Mouse (Mus musculus): ENCODE data around the gene Rabgef1. TPM values are rescaled to one million over a fixed set of nuclear protein-coding genes. Genes with fewer than 3 reads are reported as not detected.

The Rabgef1 gene
- polyA plus RNA-seq, 1 experiment: 4.7 TPM

- no peak for TF ChIP-seq GATA1 (IDR thresholded peaks at IDR 0.05; ENCODE audit: low read length)
- TF ChIP-seq TAL1 (IDR thresholded peaks at IDR 0.05; ENCODE audit: low read length): no peak
- H3K27me3 ChIP-seq (ENCODE audit: control insufficient read depth): no peaks in the 10 kb centered on the region
- peaks cover 12% of the 10 kb centered on the region for H3K36me3 ChIP-seq (ENCODE audit: control insufficient read depth)
- no peaks in the 10 kb centered on the region for H3K9me3 ChIP-seq (ENCODE audit: control insufficient read depth, low read length)
- H3K4me3 ChIP-seq (replicated peaks): peak overlapping the region; percentile 74
- H3K4me1 ChIP-seq (ENCODE audit: control insufficient read depth): peaks cover 54% of the 10 kb centered on the region
These were observed 28.5 kb upstream of the Rabgef1 start for GRCm38 (mm10) chr5:130143101-130143500.

- H3K4me3 ChIP-seq (replicated peaks): peak overlapping the region; percentile 74
- H3K27me3 ChIP-seq (ENCODE audit: control insufficient read depth): no peaks in the 10 kb centered on the region
- TF ChIP-seq GATA1 (IDR thresholded peaks at IDR 0.05; ENCODE audit: low read length) (no peak), TAL1 (IDR thresholded peaks at IDR 0.05; ENCODE audit: low read length) (no peak)
- H3K36me3 ChIP-seq (ENCODE audit: control insufficient read depth): peaks cover 21% of the 10 kb centered on the region
- peaks cover 54% of the 10 kb centered on the region for H3K4me1 ChIP-seq (ENCODE audit: control insufficient read depth)
- no peaks in the 10 kb centered on the region for H3K9me3 ChIP-seq (ENCODE audit: control insufficient read depth, low read length)
These were observed 27.6 kb upstream of the Rabgef1 start for GRCm38 (mm10) chr5:130143977-130144333.

GRCm38 (mm10) chr5:130144334-130145312, 27.0 kb upstream of the Rabgef1 start, which contains the start of gene Kctd7:
Gene Kctd7 (plus strand): TSS chr5:130144861.
- Histone ChIP-seq H3K36me3 (ENCODE audit: control insufficient read depth) (peaks cover 27% of the 10 kb centered on the region), H3K27me3 (ENCODE audit: control insufficient read depth) (no peaks in the 10 kb centered on the region), H3K9me3 (ENCODE audit: control insufficient read depth, low read length) (no peaks in the 10 kb centered on the region), H3K4me1 (ENCODE audit: control insufficient read depth) (peaks cover 51% of the 10 kb centered on the region), H3K4me3 (replicated peaks) (peak within 1 kb of the TSS; percentile 74)
- TF ChIP-seq TAL1 (IDR thresholded peaks at IDR 0.05; ENCODE audit: low read length) (peak; percentile 82), GATA1 (IDR thresholded peaks at IDR 0.05; ENCODE audit: low read length) (peak; percentile 82)

GRCm38 (mm10) chr5:130145961-130146360, 25.6 kb upstream of the Rabgef1 start:
- H3K36me3 ChIP-seq (ENCODE audit: control insufficient read depth): peaks cover 41% of the 10 kb centered on the region
- H3K4me3 ChIP-seq (replicated peaks): peak overlapping the region; percentile 74
- peaks cover 51% of the 10 kb centered on the region for H3K4me1 ChIP-seq (ENCODE audit: control insufficient read depth)
- no peaks in the 10 kb centered on the region for H3K27me3 ChIP-seq (ENCODE audit: control insufficient read depth)
- H3K9me3 ChIP-seq (ENCODE audit: control insufficient read depth, low read length): no peaks in the 10 kb centered on the region
- TF ChIP-seq TAL1 (IDR thresholded peaks at IDR 0.05; ENCODE audit: low read length) (no peak), GATA1 (IDR thresholded peaks at IDR 0.05; ENCODE audit: low read length) (no peak)

- H3K4me3 ChIP-seq (replicated peaks): no peak overlapping the region
- peaks cover 76% of the 10 kb centered on the region for H3K36me3 ChIP-seq (ENCODE audit: control insufficient read depth)
- H3K27me3 ChIP-seq (ENCODE audit: control insufficient read depth): no peaks in the 10 kb centered on the region
- peaks cover 30% of the 10 kb centered on the region for H3K4me1 ChIP-seq (ENCODE audit: control insufficient read depth)
- TF ChIP-seq GATA1 (IDR thresholded peaks at IDR 0.05; ENCODE audit: low read length): no peak
- no peak for TF ChIP-seq TAL1 (IDR thresholded peaks at IDR 0.05; ENCODE audit: low read length)
- no peaks in the 10 kb centered on the region for H3K9me3 ChIP-seq (ENCODE audit: control insufficient read depth, low read length)
These were observed 21.8 kb upstream of the Rabgef1 start for GRCm38 (mm10) chr5:130149726-130150310.

- no peak overlapping the region for H3K4me3 ChIP-seq (replicated peaks)
- no peaks in the 10 kb centered on the region for H3K4me1 ChIP-seq (ENCODE audit: control insufficient read depth)
- H3K27me3 ChIP-seq (ENCODE audit: control insufficient read depth): no peaks in the 10 kb centered on the region
- H3K36me3 ChIP-seq (ENCODE audit: control insufficient read depth): peaks cover 62% of the 10 kb centered on the region
- no peak for TF ChIP-seq GATA1 (IDR thresholded peaks at IDR 0.05; ENCODE audit: low read length)
- TF ChIP-seq TAL1 (IDR thresholded peaks at IDR 0.05; ENCODE audit: low read length): no peak
- no peaks in the 10 kb centered on the region for H3K9me3 ChIP-seq (ENCODE audit: control insufficient read depth, low read length)
These were observed 17.3 kb upstream of the Rabgef1 start for GRCm38 (mm10) chr5:130154286-130154685.

- TF ChIP-seq GATA1 (IDR thresholded peaks at IDR 0.05; ENCODE audit: low read length) (no peak), TAL1 (IDR thresholded peaks at IDR 0.05; ENCODE audit: low read length) (no peak)
- Histone ChIP-seq H3K27me3 (ENCODE audit: control insufficient read depth) (no peaks in the 10 kb centered on the region), H3K36me3 (ENCODE audit: control insufficient read depth) (peaks cover 21% of the 10 kb centered on the region), H3K9me3 (ENCODE audit: control insufficient read depth, low read length) (no peaks in the 10 kb centered on the region), H3K4me1 (ENCODE audit: control insufficient read depth) (peaks cover 15% of the 10 kb centered on the region), H3K4me3 (replicated peaks) (no peak overlapping the region)
These were observed 13.1 kb upstream of the Rabgef1 start for GRCm38 (mm10) chr5:130158545-130158944.

GRCm38 (mm10) chr5:130159761-130160201, 11.8 kb upstream of the Rabgef1 start:
- Histone ChIP-seq H3K4me1 (ENCODE audit: control insufficient read depth) (peaks cover 28% of the 10 kb centered on the region), H3K4me3 (replicated peaks) (no peak overlapping the region), H3K27me3 (ENCODE audit: control insufficient read depth) (no peaks in the 10 kb centered on the region), H3K36me3 (ENCODE audit: control insufficient read depth) (peaks cover 11% of the 10 kb centered on the region), H3K9me3 (ENCODE audit: control insufficient read depth, low read length) (no peaks in the 10 kb centered on the region)
- no peak for TF ChIP-seq TAL1 (IDR thresholded peaks at IDR 0.05; ENCODE audit: low read length)
- no peak for TF ChIP-seq GATA1 (IDR thresholded peaks at IDR 0.05; ENCODE audit: low read length)

- TF ChIP-seq GATA1 (IDR thresholded peaks at IDR 0.05; ENCODE audit: low read length) (no peak), TAL1 (IDR thresholded peaks at IDR 0.05; ENCODE audit: low read length) (no peak)
- no peaks in the 10 kb centered on the region for H3K9me3 ChIP-seq (ENCODE audit: control insufficient read depth, low read length)
- H3K27me3 ChIP-seq (ENCODE audit: control insufficient read depth): no peaks in the 10 kb centered on the region
- no peak overlapping the region for H3K4me3 ChIP-seq (replicated peaks)
- H3K4me1 ChIP-seq (ENCODE audit: control insufficient read depth): peaks cover 58% of the 10 kb centered on the region
- no peaks in the 10 kb centered on the region for H3K36me3 ChIP-seq (ENCODE audit: control insufficient read depth)
These were observed 7.9 kb upstream of the Rabgef1 start for GRCm38 (mm10) chr5:130163670-130164069.
